Mouse (Mus musculus) splenic B cell, adult 2 months (primary cell): ENCODE results near the gene Tspan11.

Source experiments
- DNase-seq: peaks from one replicate; pipeline ENCODE4 v3.0.0-alpha.2; 2011; ENCODE audit warnings: low read depth, low spot score
- H3K27me3 ChIP-seq: 2 replicates; pipeline ENCODE4 v1.6.1; 2012; ENCODE audit warnings: mild to moderate bottlenecking, low read length, moderate library complexity, mixed read lengths; ENCODE audit not compliant: control insufficient read depth, poor library complexity, insufficient read depth, severe bottlenecking
- H3K36me3 ChIP-seq: 2 replicates; pipeline ENCODE4 v1.6.1; 2012; ENCODE audit warnings: mild to moderate bottlenecking, low read length, moderate library complexity, mixed read lengths; ENCODE audit not compliant: control insufficient read depth, poor library complexity, insufficient read depth, severe bottlenecking

Tspan11 gene

DNA sequence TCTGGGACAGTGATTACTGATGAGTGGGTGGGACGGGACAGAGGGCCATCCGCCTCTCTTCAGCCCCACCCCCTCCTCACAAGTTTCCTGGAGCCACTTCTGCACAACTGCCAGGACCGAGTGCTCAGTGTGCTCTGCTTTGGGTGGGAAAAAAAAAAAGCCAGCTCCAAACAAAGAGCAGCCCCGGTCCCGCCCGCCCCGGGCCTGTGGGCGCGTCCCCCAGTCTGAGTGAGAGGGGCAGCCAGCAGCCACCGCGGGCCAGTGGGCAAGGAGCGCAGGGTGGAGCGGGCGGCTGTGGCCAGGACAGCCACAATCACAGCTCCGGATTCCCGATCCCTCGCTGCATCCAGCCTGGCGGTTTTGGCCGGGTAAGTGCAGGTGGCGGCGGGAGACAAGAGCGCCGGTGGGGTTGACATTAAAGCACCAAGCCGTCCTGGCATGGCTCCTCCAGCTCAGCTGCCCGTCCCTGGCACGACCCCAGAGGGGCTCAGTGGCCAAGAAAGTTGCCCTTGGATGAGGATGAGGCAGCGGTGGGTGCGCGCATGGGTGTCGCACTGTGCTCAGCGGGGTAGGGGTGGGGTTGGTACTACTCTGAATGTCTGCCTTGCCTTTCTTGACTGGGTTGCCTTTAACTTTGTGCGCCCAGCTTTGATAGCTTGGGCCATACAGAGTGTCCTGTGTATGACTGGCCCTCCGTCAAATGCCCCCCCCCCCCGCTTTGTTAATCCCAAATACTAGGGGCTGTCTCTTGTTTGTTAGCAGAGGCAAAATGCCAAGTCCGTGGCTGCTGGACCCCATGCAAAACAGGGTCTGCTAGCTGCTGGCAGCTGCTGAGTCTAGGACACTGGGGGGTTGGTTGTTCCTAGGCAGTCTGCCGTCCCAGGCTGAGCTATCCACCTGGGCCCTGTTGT is at the start of gene Tspan11:
TSS of gene Tspan11 (plus strand) at position 79 of the 911 bp plus-strand sequence.
- Histone ChIP-seq H3K36me3 (no peaks in the 10 kb centered on the region), H3K27me3 (no peaks in the 10 kb centered on the region; the same call in 1 of the 2 replicates)
- no peak for DNase-seq

DNA sequence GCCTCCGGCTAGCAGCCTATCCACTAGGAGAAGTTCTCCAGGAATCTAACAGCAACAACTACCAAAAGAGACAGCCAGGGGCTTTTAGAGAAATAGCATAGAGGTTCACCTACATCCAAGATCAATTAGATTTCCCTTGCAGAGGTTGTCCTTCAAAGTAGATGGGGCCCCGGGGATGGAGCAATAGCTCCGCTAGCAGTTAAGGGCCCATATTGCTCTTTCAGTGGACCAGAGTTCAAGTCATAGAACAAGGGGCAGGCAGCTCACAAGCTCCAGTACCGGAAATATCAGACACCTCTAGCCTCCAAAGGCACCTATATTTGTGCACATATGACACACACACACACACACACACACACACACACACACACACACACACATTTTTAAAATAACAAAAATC is 49.5 kb upstream of the Tspan11 start:
- Histone ChIP-seq H3K36me3 (no peaks in the 10 kb centered on the region), H3K27me3 (no peaks in the 10 kb centered on the region)
- DNase-seq, result no peak

DNA sequence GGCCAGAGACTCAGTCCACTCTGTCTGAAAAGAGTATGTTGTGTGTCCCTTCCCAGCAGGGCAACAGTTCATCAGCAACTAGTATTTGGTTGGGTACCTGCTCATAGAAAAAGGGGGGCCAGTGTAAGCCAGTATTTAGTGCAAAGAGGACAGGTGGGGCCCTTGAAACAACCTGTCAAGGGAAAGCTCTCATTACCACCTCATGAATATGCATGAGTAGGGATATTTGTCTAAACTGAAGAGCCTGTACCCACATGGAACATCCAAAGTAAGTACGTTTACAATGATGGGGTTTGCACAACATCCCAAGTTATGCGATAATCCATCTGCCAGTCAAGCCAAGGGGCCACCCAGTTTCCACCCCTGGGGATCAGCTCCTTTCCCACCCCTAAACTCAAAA is 47.9 kb upstream of the Tspan11 start:
- Histone ChIP-seq H3K36me3 (no peaks in the 10 kb centered on the region), H3K27me3 (no peaks in the 10 kb centered on the region)
- no peak for DNase-seq

- H3K27me3 ChIP-seq, result no peaks in the 10 kb centered on the region
- no peak for DNase-seq
- H3K36me3 ChIP-seq, result no peaks in the 10 kb centered on the region
Measured at GRCm38 (mm10) chr6:127840171-127840570, 47.2 kb upstream of the Tspan11 start.

GRCm38 (mm10) chr6:127841326-127841725 is 46.1 kb upstream of the Tspan11 start:
- H3K27me3 ChIP-seq, result no peaks in the 10 kb centered on the region
- DNase-seq, result no peak
- no peaks in the 10 kb centered on the region for H3K36me3 ChIP-seq

DNA sequence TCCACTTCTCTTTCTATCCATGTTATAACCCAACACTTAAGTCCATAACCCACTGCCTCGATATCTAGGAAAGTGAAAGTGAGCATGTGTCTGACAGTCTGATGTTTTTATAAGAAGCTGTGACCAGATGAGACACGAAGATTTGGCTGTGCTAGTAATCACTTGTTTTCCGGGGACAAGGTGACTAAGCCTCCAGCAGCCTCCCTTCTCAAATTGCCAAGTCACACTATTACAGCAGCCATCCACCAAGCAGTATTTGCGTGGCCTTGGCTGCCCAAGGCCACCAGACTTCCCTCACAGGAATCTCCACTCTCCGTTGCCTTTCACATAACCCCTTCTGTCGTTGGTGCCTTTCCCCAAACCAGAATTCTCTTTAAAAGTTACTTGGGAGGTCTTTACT is 40.9 kb upstream of the Tspan11 start:
- Histone ChIP-seq H3K36me3 (no peaks in the 10 kb centered on the region), H3K27me3 (no peaks in the 10 kb centered on the region)
- no peak for DNase-seq

GRCm38 (mm10) chr6:127849496-127849895 is 37.9 kb upstream of the Tspan11 start:
- H3K36me3 ChIP-seq, result no peaks in the 10 kb centered on the region
- no peak for DNase-seq
- H3K27me3 ChIP-seq, result no peaks in the 10 kb centered on the region

GRCm38 (mm10) chr6:127851611-127852010 is 35.8 kb upstream of the Tspan11 start:
- Histone ChIP-seq H3K36me3 (no peaks in the 10 kb centered on the region), H3K27me3 (no peaks in the 10 kb centered on the region)
- no peak for DNase-seq

- Histone ChIP-seq H3K36me3 (no peaks in the 10 kb centered on the region), H3K27me3 (no peaks in the 10 kb centered on the region)
- DNase-seq, result no peak
Measured at GRCm38 (mm10) chr6:127853241-127853640, 34.1 kb upstream of the Tspan11 start.

DNA sequence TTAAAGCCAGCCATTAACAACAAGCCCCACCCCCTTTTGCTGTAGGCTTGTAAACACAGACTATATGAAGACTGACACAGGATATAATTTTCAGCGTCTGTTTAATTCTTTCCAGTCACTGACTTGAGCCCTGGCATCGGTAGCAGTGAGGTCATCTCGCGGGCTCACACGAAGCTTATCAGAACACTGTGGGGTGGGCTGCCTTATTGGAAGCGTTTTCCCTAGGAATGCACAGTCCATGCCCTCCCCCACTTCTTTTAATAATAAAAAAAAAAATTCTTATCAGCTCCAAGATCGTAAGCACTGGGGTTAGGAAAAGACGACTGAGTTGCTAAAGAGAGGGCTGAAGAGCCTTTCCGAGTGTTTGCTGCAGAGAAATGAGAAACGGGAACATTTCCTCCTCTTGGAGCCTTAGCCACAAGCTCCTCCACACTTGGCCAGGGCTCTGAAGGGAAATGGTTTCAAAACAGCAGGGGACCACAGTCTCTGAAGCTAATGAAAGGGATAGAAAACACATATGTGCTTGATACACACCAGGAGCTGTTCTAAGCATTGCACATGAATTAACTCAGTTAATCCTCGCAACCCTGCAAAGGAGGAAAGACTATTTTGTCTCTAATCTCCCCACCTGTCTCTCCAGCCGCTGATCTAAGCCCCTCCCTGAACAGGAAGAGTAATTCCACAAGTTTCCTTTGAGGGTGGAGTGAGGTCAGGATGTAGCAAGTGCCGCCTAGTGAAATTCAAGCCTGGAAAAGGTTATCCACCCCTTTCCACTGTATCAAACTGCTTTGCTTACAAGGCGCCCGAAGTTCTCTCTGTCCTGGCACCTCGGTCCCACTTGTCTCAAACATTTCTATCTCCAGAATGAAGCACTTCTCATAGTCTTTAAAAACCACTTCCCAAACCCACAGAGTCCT is 33.4 kb upstream of the Tspan11 start:
- DNase-seq, result no peak
- Histone ChIP-seq H3K27me3 (no peaks in the 10 kb centered on the region), H3K36me3 (no peaks in the 10 kb centered on the region)

DNA sequence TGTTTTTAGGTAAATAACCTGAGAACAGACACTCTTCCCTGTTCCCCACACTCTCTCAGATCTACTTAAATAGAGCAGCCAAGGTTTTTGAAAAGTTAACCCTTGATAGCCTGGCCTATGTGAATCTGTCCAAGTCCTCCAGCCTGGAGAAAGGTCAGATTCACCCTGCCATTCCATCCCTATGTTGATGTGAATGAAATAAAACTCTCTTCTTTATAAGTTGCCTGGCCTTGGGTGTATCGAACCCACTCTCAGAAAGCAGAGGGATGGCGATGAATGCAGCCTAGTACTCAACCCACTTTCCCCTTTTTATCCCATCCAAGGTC is 32.7 kb upstream of the Tspan11 start:
- DNase-seq, result no peak
- Histone ChIP-seq H3K27me3 (no peaks in the 10 kb centered on the region), H3K36me3 (no peaks in the 10 kb centered on the region)

DNA sequence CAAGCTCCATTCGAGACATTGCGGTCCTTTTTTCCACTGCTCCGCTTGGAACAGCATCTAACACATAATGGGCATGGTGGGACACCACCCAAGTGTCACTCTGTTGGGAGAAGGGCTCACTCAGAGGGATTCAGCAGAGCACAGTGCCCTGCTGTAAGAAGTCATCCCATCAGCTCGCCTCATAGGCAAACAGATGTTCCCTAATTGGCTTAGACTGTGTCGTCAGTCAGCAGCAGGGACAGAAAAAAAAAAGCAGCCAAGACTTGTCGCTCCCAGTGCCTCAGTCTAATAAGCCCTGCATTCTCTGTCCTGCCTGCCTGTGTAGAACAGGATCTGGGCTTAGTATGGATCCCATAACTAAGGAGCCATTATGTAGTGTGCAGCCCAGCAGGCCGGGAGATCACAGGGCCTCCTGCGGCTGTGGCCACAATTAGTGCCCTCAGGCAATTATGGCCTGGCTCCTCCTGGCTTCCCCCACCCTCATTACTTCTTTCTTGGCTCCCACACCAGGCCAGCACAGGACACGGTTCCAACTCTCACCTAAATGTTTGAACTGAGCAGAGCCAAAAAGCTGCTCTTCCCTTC is 31.6 kb upstream of the Tspan11 start:
- DNase-seq, result no peak
- Histone ChIP-seq H3K36me3 (no peaks in the 10 kb centered on the region), H3K27me3 (no peaks in the 10 kb centered on the region)

- DNase-seq, result no peak
- H3K36me3 ChIP-seq, result no peaks in the 10 kb centered on the region
- no peaks in the 10 kb centered on the region for H3K27me3 ChIP-seq
Measured at GRCm38 (mm10) chr6:127861951-127862350, 25.4 kb upstream of the Tspan11 start.

DNA sequence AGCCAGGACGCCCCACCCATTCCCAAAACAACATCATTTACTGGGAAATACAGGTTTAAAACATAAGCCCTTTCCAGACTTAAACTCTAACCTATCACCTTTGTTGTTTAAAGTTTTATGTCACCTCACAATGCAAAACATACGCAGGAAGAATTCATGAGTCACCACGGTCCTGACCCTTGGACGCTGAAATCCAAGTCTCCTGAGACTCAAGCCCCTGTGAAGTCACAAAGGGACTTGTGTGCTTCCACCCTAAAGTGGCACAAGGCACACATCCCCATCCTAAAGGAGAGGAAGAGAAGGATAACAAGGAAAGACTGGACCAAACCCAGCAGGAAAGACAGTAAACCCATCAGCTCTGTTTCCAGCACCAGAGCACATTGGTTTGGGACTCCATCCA is 22.0 kb upstream of the Tspan11 start:
- no peak for DNase-seq
- H3K27me3 ChIP-seq, result no peaks in the 10 kb centered on the region
- H3K36me3 ChIP-seq, result no peaks in the 10 kb centered on the region

DNA sequence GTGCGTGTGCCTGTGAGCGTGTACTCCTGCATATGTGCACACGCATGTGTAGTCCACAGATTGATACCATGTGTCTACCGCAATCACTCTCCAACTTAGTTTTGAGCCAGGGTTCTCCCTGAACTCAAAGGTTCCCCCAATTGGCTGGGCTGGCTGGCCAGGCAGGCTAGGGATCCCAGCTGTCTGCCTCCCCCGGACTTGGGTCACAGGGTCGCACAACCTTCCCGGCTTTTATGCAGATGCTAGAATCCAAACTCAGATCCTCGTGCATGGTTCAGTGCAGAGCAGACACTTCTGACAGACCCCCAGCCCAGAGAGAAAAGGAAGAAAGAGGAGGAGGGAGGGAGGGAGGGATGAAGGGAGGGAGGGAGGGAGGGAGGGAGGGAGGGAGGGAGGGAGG is 18.8 kb upstream of the Tspan11 start:
- Histone ChIP-seq H3K36me3 (no peaks in the 10 kb centered on the region), H3K27me3 (no peaks in the 10 kb centered on the region)
- DNase-seq, result no peak
